12 mouse cellular contexts compared by ENCODE assay signal in genomic region chr12:82478256-82478655, GRCm38 (mm10).
DNase-seq lines count a peak whose midpoint lies in the region; ATAC-seq and TF ChIP-seq lines count a peak whose summit lies in the region.
"Had no signal": no experiment of that assay in that cellular context is flagged by ENCODE, and none has a peak within 500 bp of the region (broad histone marks: within the 10 kb centered on the region; RNA-seq: fewer than 3 reads in every experiment).

No protein-coding gene starts in this region.

- peaks cover 11% of the 10 kb centered on the region; the same call in 1 of the 2 replicates for H3K4me1 ChIP-seq in intestine, embryonic 16.5 days (ENCODE audit: control insufficient read depth, insufficient read depth, low read length)
- H3K4me1 ChIP-seq in intestine, postnatal 0 days (replicated peaks; ENCODE audit: control insufficient read depth, insufficient read depth, low read length), result no peaks in the 10 kb centered on the region
- peaks cover 30% of the 10 kb centered on the region for H3K4me1 ChIP-seq in embryonic facial prominence, embryonic 10.5 days
- peaks cover 20% of the 10 kb centered on the region for H3K4me1 ChIP-seq in hindbrain, embryonic 13.5 days (replicated peaks)
- H3K4me1 ChIP-seq in midbrain, embryonic 15.5 days, result peaks cover 19% of the 10 kb centered on the region
- H3K4me1 ChIP-seq: forebrain, embryonic 15.5 days had no signal

- peak; percentile 30 for DNase-seq in embryonic facial prominence, embryonic 10.5 days (ENCODE audit: low spot score)
- no peak for DNase-seq in left cerebral cortex, postnatal 25 days (ENCODE audit: low spot score in 2 of 2)
- DNase-seq in left cerebral cortex, adult 9 months (ENCODE audit: low spot score in 2 of 2), result no peak
- DNase-seq: left cerebral cortex, postnatal 4 days; lung, embryonic 14.5 days; right cerebral cortex, postnatal 4 days had no signal

- H3K9me3 ChIP-seq in intestine, embryonic 16.5 days (ENCODE audit: control insufficient read depth, low read length), result no peaks in the 10 kb centered on the region
- no peaks in the 10 kb centered on the region for H3K9me3 ChIP-seq in intestine, postnatal 0 days (ENCODE audit: control insufficient read depth)
- H3K9me3 ChIP-seq in embryonic facial prominence, embryonic 10.5 days, result no peaks in the 10 kb centered on the region
- H3K9me3 ChIP-seq in hindbrain, embryonic 13.5 days, result no peaks in the 10 kb centered on the region
- H3K9me3 ChIP-seq in midbrain, embryonic 15.5 days, result no peaks in the 10 kb centered on the region
- H3K9me3 ChIP-seq: forebrain, embryonic 15.5 days had no signal

- 36% methylated on average over 8 of the region's 8 CpGs for WGBS in intestine, embryonic 16.5 days
- WGBS in intestine, postnatal 0 days, result 37% methylated on average over 8 of the region's 8 CpGs
- WGBS in embryonic facial prominence, embryonic 10.5 days, result 8% methylated on average over 8 of the region's 8 CpGs
- WGBS in hindbrain, embryonic 13.5 days, result 13% methylated on average over 8 of the region's 8 CpGs
- 10% methylated on average over 8 of the region's 8 CpGs for WGBS in midbrain, embryonic 15.5 days

- H3K27me3 ChIP-seq in intestine, embryonic 16.5 days (replicated peaks; ENCODE audit: control insufficient read depth, insufficient read depth, low read length), result no peaks in the 10 kb centered on the region
- no peaks in the 10 kb centered on the region for H3K27me3 ChIP-seq in intestine, postnatal 0 days (replicated peaks; ENCODE audit: control insufficient read depth, insufficient read depth, low read length)
- peaks cover 19% of the 10 kb centered on the region; the same call in 1 of the 2 replicates for H3K27me3 ChIP-seq in embryonic facial prominence, embryonic 10.5 days (replicated peaks; ENCODE audit: low read depth, poor library complexity, severe bottlenecking)
- H3K27me3 ChIP-seq in hindbrain, embryonic 13.5 days, result 0 out of 2 replicates have a peak, but pooled peaks cover 2% of the 10 kb centered on the region
- H3K27me3 ChIP-seq in midbrain, embryonic 15.5 days (replicated peaks), result no peaks in the 10 kb centered on the region
- H3K27me3 ChIP-seq: forebrain, embryonic 15.5 days had no signal

- no peak for TF ChIP-seq CTCF in intestine, postnatal 0 days (IDR thresholded peaks at IDR 0.05; ENCODE audit: low read depth)

- H3K4me2 ChIP-seq in intestine, embryonic 16.5 days (ENCODE audit: low read depth, low read length), result no peak overlapping the region
- no peak overlapping the region for H3K4me2 ChIP-seq in intestine, postnatal 0 days (replicated peaks; ENCODE audit: low read depth)
- H3K4me2 ChIP-seq in hindbrain, embryonic 13.5 days, result no peak overlapping the region
- no peak overlapping the region for H3K4me2 ChIP-seq in midbrain, embryonic 15.5 days
- H3K4me2 ChIP-seq: forebrain, embryonic 15.5 days; lung, embryonic 14.5 days had no signal

- H3K36me3 ChIP-seq in intestine, embryonic 16.5 days (ENCODE audit: control insufficient read depth, insufficient read depth, low read length), result no peaks in the 10 kb centered on the region
- H3K36me3 ChIP-seq in intestine, postnatal 0 days (ENCODE audit: control insufficient read depth, insufficient read depth), result no peaks in the 10 kb centered on the region
- no peaks in the 10 kb centered on the region for H3K36me3 ChIP-seq in embryonic facial prominence, embryonic 10.5 days (replicated peaks)
- H3K36me3 ChIP-seq in hindbrain, embryonic 13.5 days, result no peaks in the 10 kb centered on the region
- no peaks in the 10 kb centered on the region for H3K36me3 ChIP-seq in midbrain, embryonic 15.5 days (replicated peaks)
- H3K36me3 ChIP-seq: forebrain, embryonic 15.5 days had no signal

- H3K27ac ChIP-seq in intestine, embryonic 16.5 days (ENCODE audit: low read length), result peak overlapping the region; percentile 13; the same call in 1 of the 2 replicates
- no peak overlapping the region for H3K27ac ChIP-seq in intestine, postnatal 0 days (ENCODE audit: low read depth, low read length)
- H3K27ac ChIP-seq in embryonic facial prominence, embryonic 10.5 days (replicated peaks), result no peak overlapping the region; the same call in 1 of the 2 replicates
- 0 out of 2 replicates have a peak overlapping the region, but pooled peaks have one; percentile 62 for H3K27ac ChIP-seq in hindbrain, embryonic 13.5 days
- 0 out of 2 replicates have a peak overlapping the region, but pooled peaks have one; percentile 18 for H3K27ac ChIP-seq in midbrain, embryonic 15.5 days
- H3K27ac ChIP-seq: forebrain, embryonic 15.5 days had no signal

- intact Hi-C loops in left cerebral cortex, postnatal 25 days (cut with DNase I), result no loop called here

- no peak for ATAC-seq in intestine, embryonic 16.5 days
- ATAC-seq in intestine, postnatal 0 days, result no peak
- ATAC-seq in hindbrain, embryonic 13.5 days (ENCODE audit: low FRiP score), result peak; percentile 21; the same call in 1 of the 2 replicates
- ATAC-seq in midbrain, embryonic 15.5 days (replicated peaks), result no peak
- ATAC-seq in cerebellum, adult (ENCODE audit: insufficient number of reproducible peaks, low FRiP score, low TSS enrichment), result no peak
- ATAC-seq: forebrain, embryonic 15.5 days had no signal

- H3K4me3 ChIP-seq in intestine, embryonic 16.5 days (ENCODE audit: low read length), result no peak overlapping the region
- no peak overlapping the region for H3K4me3 ChIP-seq in intestine, postnatal 0 days (ENCODE audit: low read depth, low read length)
- H3K4me3 ChIP-seq in embryonic facial prominence, embryonic 10.5 days, result no peak overlapping the region
- H3K4me3 ChIP-seq in hindbrain, embryonic 13.5 days, result no peak overlapping the region
- H3K4me3 ChIP-seq in midbrain, embryonic 15.5 days, result no peak overlapping the region
- H3K4me3 ChIP-seq: forebrain, embryonic 15.5 days had no signal

- H3K9ac ChIP-seq in intestine, embryonic 16.5 days (ENCODE audit: low read depth, low read length), result no peak overlapping the region
- no peak overlapping the region for H3K9ac ChIP-seq in intestine, postnatal 0 days (ENCODE audit: low read depth, low read length)
- H3K9ac ChIP-seq in hindbrain, embryonic 13.5 days, result no peak overlapping the region
- H3K9ac ChIP-seq in midbrain, embryonic 15.5 days, result no peak overlapping the region
- H3K9ac ChIP-seq: forebrain, embryonic 15.5 days; lung, embryonic 14.5 days had no signal

Comparison
In these comparisons a context has a peak if more than half of its experiments do, and no peak if none do; other contexts are left out.
1. H3K27ac ChIP-seq: peak in intestine, embryonic 16.5 days (single experiment), hindbrain, embryonic 13.5 days (single experiment) and midbrain, embryonic 15.5 days (single experiment); none in intestine, postnatal 0 days (single experiment) and embryonic facial prominence, embryonic 10.5 days (single experiment).